Mouse (Mus musculus): ENCODE measurements around the gene Nupl2.

Nupl2 gene

DNA sequence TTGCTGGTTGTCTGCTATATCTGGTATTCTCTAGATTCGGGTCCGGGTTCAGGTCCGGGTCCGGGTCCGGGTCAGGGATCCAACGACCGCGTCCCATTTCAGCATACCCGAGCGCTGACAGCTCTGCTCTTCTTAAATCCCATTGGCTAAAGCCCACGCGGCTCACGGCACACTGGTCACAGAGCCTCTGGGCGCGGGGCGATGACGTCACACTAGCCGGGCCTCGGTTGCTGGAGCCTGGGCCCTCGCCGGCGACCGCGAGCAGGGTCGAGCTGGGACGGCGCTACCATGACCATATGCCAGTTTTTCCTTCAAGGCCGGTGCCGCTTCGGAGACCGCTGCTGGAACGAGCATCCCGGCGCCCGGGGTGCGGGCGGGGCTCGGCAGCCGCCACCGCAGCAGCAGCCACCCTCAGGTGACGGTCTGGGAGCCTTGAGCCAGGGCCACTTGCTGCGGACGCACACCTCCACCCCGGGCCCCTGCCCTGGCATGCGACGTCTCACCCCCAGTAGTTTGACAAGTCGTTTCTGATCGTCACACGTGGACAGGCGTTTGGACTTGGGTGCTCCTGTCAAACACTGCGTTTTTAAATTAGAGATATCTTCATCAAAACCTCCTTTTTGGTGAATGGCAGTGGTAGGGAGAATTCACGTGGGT, at the start of gene Nupl2:
Gene Nupl2 (plus strand): TSS at position 175 of the 657 bp plus-strand sequence.
- peak; percentile 83 for DNase-seq (ENCODE audit: low read depth, low spot score)

GRCm38 (mm10) chr5:24122221-24122620, 42.5 kb upstream of the Nupl2 start:
- DNase-seq (ENCODE audit: low read depth, low spot score), result no peak

- no peak for DNase-seq (ENCODE audit: low read depth, low spot score)
These were observed 40.6 kb upstream of the Nupl2 start for GRCm38 (mm10) chr5:24124175-24124574.

- DNase-seq (ENCODE audit: low read depth, low spot score), result no peak
These were observed 40.0 kb upstream of the Nupl2 start for GRCm38 (mm10) chr5:24124579-24125276.

- DNase-seq (ENCODE audit: low read depth, low spot score), result no peak
These were observed 38.7 kb upstream of the Nupl2 start for GRCm38 (mm10) chr5:24125910-24126636.

DNA sequence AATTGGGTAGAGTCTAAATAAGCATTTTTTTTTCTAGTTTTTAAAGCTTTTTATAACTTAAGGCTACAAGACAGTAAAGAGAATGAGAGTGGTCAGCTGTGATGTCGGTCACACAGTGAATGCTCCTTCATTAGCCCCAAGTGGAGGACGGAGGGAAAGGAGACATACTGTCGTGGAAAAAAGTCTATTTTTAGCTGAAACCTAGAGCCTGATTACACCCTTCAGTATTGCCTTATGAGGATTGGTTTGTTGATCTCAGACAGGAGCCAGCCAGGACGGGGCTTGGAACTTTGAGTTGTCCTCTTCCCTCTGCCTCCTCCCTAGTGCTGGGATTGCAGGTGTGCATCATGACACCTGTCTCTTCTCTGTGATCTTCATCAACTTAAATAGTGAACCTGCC, 37.8 kb upstream of the Nupl2 start:
- no peak for DNase-seq (ENCODE audit: low read depth, low spot score)

DNA sequence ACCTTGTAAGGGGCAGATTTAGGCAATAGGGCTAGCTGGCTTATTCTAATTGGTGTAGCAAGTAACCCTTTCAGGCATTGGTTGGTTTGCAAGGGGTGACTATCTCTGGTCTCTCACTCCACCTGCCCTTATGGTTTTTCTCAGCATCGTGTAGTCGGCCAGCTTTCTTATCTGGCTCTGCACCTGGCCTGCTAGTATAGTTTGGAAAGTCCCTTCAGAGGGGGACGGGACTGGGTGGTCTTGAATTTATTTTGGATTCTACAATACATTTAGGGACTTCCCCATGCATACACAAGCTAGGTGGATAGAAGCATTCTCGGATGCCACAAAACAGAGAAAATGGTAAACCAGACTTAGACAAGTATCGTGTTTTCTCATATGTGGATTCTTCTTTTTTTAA, 17.8 kb upstream of the Nupl2 start:
- no peak for DNase-seq (ENCODE audit: low read depth, low spot score)

- DNase-seq (ENCODE audit: low read depth, low spot score), result no peak
These were observed 12.6 kb upstream of the Nupl2 start for GRCm38 (mm10) chr5:24152199-24152598.

GRCm38 (mm10) chr5:24156774-24157173, 8.0 kb upstream of the Nupl2 start:
- no peak for DNase-seq (ENCODE audit: low read depth, low spot score)

DNA sequence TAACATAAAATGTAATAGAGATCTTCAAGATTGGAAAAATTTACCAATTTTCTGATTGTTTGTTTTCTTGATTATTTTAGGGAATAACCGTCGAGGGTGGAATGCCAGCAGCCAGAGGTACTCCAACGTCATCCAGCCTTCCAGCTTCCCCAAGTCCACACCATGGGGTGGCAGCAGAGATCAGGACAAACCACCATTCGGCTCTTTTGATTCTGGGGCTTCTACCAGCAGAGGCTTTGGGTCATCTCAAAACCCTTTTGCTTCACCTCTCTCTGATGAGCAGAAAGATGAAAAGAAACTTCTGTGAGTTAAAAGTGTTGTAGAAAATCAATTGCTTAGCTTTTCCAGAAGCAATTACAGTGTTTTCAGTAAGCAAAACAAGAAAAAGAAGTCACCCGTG, 2.5 kb downstream of the Nupl2 start:
- no peak for DNase-seq (ENCODE audit: low read depth, low spot score)

DNA sequence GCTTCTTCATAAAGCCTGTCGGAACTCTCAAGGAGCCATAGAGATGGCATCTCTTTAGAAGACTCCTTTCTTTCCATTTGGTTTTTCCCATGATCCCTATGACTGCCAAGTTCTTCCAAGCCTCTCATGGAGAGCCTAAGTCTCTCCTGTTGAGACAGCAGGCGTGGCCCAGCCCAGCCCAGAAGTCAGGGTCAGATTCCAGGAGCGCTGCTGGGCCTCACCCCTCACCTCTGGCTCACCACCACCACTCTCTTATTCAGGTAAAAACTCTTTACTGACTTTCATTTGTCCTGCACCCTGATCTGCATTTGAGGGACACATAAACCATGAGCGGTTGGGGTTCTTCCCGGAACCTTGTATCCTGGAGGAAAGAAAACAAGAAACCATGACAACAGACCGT, 5.1 kb downstream of the Nupl2 start:
- no peak for DNase-seq (ENCODE audit: low read depth, low spot score)

DNA sequence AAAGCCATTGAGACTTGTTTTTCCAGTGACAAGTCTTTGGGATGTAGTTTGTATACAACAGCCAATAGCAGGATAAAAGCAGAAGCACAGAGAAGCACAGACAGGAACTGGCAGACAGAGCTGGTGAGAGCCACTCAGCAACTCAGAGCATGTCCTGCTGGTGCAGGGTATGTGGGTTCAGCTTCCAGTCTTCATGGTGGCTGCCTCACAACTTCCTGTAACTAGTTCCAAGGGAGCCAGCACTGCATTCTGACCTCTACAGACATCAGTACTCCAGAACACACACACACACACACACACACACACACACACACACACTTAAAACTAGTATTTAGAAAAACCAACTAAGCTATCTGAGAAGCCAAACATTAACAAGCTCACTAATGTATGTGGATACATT, 7.3 kb downstream of the Nupl2 start:
- DNase-seq (ENCODE audit: low read depth, low spot score), result no peak

DNA sequence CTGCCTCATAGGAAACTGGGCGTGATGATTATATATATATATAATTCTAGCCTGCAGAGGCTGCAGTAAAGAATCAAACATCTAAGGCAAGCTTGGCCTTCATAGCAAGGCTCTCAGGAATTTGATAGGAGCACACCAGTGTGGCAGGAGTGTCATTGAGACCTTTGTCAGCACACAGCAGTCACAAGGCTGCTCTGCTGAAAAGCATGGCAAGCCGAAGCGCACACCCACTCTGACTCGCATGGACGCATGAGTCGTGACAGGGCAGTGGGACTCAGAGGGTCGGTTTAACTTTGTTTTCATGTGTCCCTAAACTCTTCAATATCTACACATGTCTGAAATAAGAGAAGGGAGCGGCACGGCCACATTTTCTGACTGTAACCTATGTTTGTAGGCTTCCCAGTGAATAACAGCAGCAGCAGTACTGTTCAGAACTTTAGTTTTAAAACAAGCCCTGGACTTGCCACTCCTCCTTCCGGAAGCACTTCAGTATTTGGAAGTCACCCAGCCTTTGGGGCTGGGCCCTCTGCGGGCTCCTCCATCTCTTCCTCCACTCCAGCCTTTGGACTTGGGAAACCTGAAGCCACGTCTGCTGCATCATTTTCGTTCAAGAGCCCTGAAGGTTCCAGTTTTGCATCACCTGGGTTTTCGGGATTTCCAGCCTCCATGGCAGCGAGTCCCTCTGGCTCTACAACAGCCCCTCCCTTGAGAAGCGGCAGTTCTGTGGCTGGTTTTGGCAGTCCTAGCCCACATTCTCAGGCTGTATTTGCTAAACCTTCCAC, 16.9 kb downstream of the Nupl2 start:
- no peak for DNase-seq (ENCODE audit: low read depth, low spot score)

DNA sequence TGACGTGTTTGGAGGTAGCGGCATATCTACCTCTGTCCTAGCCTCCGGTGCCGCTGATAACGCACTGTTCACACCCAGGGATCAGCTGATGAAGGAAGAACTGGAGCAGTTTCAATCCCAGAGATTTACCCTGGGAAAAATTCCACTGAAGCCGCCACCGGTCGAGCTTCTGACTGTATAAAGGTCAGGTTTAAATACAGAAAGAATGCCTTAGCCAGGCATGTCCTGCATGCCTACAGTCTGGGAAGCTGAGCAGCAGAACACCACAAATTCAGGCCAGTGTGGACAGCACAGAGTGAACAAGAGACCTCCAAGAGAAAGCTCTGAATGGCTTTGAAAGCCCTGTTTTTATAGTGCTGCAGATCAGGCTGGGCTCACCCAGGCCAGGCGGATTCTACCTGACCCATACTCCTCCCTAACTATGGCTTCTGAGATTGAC, 17.6 kb downstream of the Nupl2 start:
- no peak for DNase-seq (ENCODE audit: low read depth, low spot score)

GRCm38 (mm10) chr5:24183096-24183495, 18.3 kb downstream of the Nupl2 start:
- no peak for DNase-seq (ENCODE audit: low read depth, low spot score)

DNA sequence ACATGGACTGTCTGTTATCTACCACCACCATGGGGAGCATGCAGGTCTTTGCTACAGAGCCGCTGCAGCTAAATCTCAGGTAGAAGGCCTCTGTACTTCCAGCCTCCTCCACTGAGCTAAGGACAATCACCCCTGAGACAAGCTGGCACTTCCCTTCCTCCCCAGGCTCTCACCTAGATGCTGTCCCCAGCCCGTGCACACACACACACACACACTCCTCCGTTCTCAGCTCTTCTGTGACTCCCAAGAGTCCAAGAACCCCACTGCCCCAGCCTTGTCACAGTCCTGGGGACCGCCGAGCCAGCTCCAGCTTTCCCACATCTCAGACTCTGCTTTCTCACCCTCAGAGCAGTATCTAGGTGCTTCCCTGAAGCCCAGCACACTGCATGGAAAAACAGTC, 19.2 kb downstream of the Nupl2 start:
- DNase-seq (ENCODE audit: low read depth, low spot score), result no peak

DNA sequence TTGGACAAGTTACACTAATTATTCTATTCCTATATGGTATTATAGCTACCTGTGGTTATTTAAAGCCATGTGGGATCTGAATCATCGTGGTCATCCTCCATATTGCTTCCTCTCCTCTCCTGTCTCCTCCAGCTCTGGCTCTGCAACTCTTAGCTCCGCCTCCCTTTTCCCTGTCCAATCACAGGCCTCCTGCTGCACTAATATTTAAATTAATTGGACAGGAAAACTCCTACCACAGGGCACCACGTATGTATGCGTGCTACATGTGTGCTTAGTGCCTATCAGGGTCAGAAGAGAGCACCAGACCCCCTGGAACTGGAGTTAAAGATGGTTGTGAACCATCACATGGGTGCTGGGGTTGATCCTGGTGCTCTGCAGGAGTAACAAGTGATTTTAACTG, 23.7 kb downstream of the Nupl2 start:
- no peak for DNase-seq (ENCODE audit: low read depth, low spot score)

DNA sequence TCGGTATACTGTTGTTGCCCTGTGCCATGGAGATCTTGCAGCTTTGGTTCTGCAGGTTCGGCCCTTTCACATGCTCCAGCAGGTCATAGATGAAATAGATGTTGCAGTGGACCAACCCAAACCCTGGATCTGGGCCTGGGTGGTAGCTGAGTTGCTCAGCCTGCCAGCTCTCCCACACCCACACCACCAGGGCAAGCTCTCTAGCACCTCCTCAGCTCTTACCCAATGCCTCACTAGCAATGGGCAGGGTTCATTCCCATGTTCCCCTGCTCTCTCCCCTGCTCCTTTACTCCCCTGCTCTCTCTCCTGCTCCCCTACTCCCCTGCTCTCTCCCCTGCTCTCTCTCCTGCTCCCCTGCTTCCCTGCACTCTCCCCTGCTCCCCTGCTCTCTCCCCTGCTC, 27.1 kb downstream of the Nupl2 start:
- no peak for DNase-seq (ENCODE audit: low read depth, low spot score)

GRCm38 (mm10) chr5:24201006-24201405, 36.2 kb downstream of the Nupl2 start:
- DNase-seq (ENCODE audit: low read depth, low spot score), result no peak

- DNase-seq (ENCODE audit: low read depth, low spot score), result no peak
These were observed 37.7 kb downstream of the Nupl2 start for GRCm38 (mm10) chr5:24202492-24202891.

DNA sequence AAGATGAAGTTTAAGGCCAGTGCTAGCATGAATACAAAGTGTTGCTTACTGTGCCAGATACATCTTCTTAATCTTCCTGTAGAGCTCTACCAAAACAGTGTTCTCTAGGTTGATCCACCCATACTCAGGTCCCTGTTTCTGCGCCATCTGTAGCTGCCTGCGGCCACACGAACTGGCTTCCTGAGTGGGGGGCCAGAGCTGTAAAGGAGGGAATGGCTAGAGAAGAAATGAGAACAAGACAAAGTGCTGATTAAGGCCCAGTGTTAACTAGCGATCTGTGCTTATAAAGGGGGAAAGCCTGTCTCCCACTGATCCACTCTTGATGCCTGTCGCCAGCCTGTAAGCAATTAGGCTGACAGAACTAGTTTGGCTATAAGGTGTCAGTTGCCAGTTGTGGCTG, 38.5 kb downstream of the Nupl2 start:
- DNase-seq (ENCODE audit: low read depth, low spot score), result no peak

- DNase-seq (ENCODE audit: low read depth, low spot score), result no peak
These were observed 43.2 kb downstream of the Nupl2 start for GRCm38 (mm10) chr5:24207965-24208364.

Data from retina, adult 2 months (tissue).